Mouse (Mus musculus) gastrocnemius, adult 2 months (tissue): Measurements from ENCODE around the gene Aaed1. TPM values are rescaled to one million over a fixed set of nuclear protein-coding genes. Genes with fewer than 3 reads are reported as not detected.
"Not testable (repeated sequence)": the region's sequence is repeated elsewhere in the genome, so short reads cannot be mapped to it uniquely, and the experiment has no call there.

Experiments
- DNase-seq: peaks from one replicate; pipeline ENCODE4 v3.0.0; 2022
- H3K27ac ChIP-seq: fragments of 200-600 bp; 2 replicates; pipeline ENCODE4 v1.8.1; 2022; ENCODE audit warnings: mild to moderate bottlenecking
- H3K4me3 ChIP-seq: fragments of 200-600 bp; 2 replicates; pipeline ENCODE4 v1.8.1; 2022; ENCODE audit warnings: mild to moderate bottlenecking, moderate library complexity
- CTCF ChIP-seq: fragments of 200-600 bp; IDR thresholded peaks from 2 replicates; pipeline ENCODE4 v1.8.1; 2022; ENCODE audit warnings: antibody characterized with exemption, mild to moderate bottlenecking, moderate library complexity
- intact Hi-C: fragments of 180-260 bp; cut with DNase I; formaldehyde crosslinking; loops from one replicate; pipeline ENCODE4 v1.15.1; 2025
- total RNA-seq, 2 experiments: library from RNA; stranded (reverse); gene quantifications; 2 replicates each; pipeline ENCODE4 v1.2.3; 2021

Gene Aaed1
- total RNA-seq, 2 experiments from 2014 or later: 40.4 to 47.8 TPM

- intact Hi-C loops: no loop called here
These were observed 54.0 kb downstream of the Aaed1 start for GRCm38 (mm10) chr13:64258516-64258821.

GRCm38 (mm10) chr13:64257814-64258515 is 54.5 kb downstream of the Aaed1 start:
- intact Hi-C loops: no loop called here
- no peak for TF ChIP-seq CTCF
- no peak for DNase-seq
- Histone ChIP-seq H3K4me3 (no peak overlapping the region), H3K27ac (no peak overlapping the region)

More at GRCm38 (mm10) chr13:64258516-64258821, 54.0 kb downstream of the Aaed1 start:
- no peak for TF ChIP-seq CTCF
- no peak for DNase-seq
- H3K4me3 ChIP-seq: no peak overlapping the region
- H3K27ac ChIP-seq: no peak overlapping the region

- intact Hi-C loops: no loop called here
- Histone ChIP-seq H3K4me3 (no peak overlapping the region), H3K27ac (no peak overlapping the region)
- no peak for TF ChIP-seq CTCF
- DNase-seq: no peak
These were observed 55.3 kb downstream of the Aaed1 start for GRCm38 (mm10) chr13:64257010-64257813.

- DNase-seq, H3K27ac ChIP-seq, intact Hi-C loops, H3K4me3 ChIP-seq: not testable (repeated sequence)
These were observed 58.3 kb downstream of the Aaed1 start for GRCm38 (mm10) chr13:64254185-64254584.

- intact Hi-C loops: no loop called here
These were observed 58.8 kb downstream of the Aaed1 start for GRCm38 (mm10) chr13:64253697-64254096.

GRCm38 (mm10) chr13:64252147-64252546 is 60.4 kb downstream of the Aaed1 start:
- Histone ChIP-seq H3K27ac (peak overlapping the region; percentile 69), H3K4me3 (no peak overlapping the region)
- DNase-seq: peak; percentile 41
- intact Hi-C loops: no loop called here
- no peak for TF ChIP-seq CTCF

More at GRCm38 (mm10) chr13:64253697-64254096, 58.8 kb downstream of the Aaed1 start:
- DNase-seq: no peak
- no peak overlapping the region for H3K4me3 ChIP-seq
- H3K27ac ChIP-seq: no peak overlapping the region
- no peak for TF ChIP-seq CTCF

- H3K27ac ChIP-seq: no peak overlapping the region
- no peak overlapping the region for H3K4me3 ChIP-seq
- intact Hi-C loops: no loop called here
- peak; percentile 68 for TF ChIP-seq CTCF
- DNase-seq: peak; percentile 31
These were observed 62.1 kb downstream of the Aaed1 start for GRCm38 (mm10) chr13:64250363-64250762.

GRCm38 (mm10) chr13:64248775-64249524 is 63.6 kb downstream of the Aaed1 start:
- peak; percentile 93 for DNase-seq
- H3K4me3 ChIP-seq: peak overlapping the region; percentile 83
- H3K27ac ChIP-seq: peak overlapping the region; percentile 83
- intact Hi-C loops: loop anchor here (1.0 to 5.0 kb wide), 2 partner anchors 57 to 188 kb away; no protein-coding TSS in a partner anchor
- TF ChIP-seq CTCF: peak; percentile 98; the same call in 1 of the 2 replicates

- TF ChIP-seq CTCF: no peak
These were observed 64.2 kb downstream of the Aaed1 start for GRCm38 (mm10) chr13:64248161-64248774.

GRCm38 (mm10) chr13:64246106-64246505 is 66.4 kb downstream of the Aaed1 start:
- intact Hi-C loops: loop anchor here (5.0 kb wide), 1 partner anchor 191 kb away; no protein-coding TSS in a partner anchor
- Histone ChIP-seq H3K4me3 (no peak overlapping the region), H3K27ac (no peak overlapping the region)
- no peak for DNase-seq
- no peak for TF ChIP-seq CTCF

More at GRCm38 (mm10) chr13:64248161-64248774, 64.2 kb downstream of the Aaed1 start:
- Histone ChIP-seq H3K4me3 (peak overlapping the region; percentile 83), H3K27ac (peak overlapping the region; percentile 83)
- DNase-seq: peak; percentile 80
- intact Hi-C loops: loop anchor here (5.0 kb wide), 1 partner anchor 189 kb away; no protein-coding TSS in a partner anchor

- Histone ChIP-seq H3K4me3 (no peak overlapping the region), H3K27ac (no peak overlapping the region)
- DNase-seq: no peak
- intact Hi-C loops: loop anchor here (5.0 kb wide), 1 partner anchor 193 kb away; no protein-coding TSS in a partner anchor
- TF ChIP-seq CTCF: no peak
These were observed 67.7 kb downstream of the Aaed1 start for GRCm38 (mm10) chr13:64244685-64245261.

- intact Hi-C loops: no loop called here
- no peak for TF ChIP-seq CTCF
- Histone ChIP-seq H3K4me3 (no peak overlapping the region), H3K27ac (no peak overlapping the region)
- DNase-seq: no peak
These were observed 69.8 kb downstream of the Aaed1 start for GRCm38 (mm10) chr13:64242721-64243120.
